Mouse (Mus musculus): ENCODE measurements around the gene Slc6a16.

DNA sequence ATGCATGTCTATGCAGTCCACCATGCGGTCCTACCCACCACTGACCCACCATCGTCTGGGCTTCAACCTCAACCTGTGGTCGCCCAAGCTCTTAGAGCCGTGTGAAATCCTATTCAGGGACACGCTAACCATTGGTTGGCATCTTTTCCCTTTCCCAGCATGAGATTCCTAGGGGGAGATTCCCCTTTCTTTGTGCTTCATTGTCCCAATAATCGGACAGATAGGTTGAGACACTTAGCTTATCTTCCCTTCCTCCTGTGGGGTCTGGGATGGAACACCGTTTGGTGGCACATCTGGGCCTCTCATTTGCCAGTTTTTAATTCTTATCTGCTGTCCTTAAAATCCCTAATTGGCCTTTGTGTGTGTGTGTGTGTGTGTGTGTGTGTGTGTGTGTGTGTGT, 776 bp upstream of the Slc6a16 start:
- TF ChIP-seq CTCF (IDR thresholded peaks at IDR 0.05; ENCODE audit: borderline replicate concordance, insufficient read depth, low read length) (no peak), POLR2A (IDR thresholded peaks at IDR 0.05; ENCODE audit: low read depth, low read length) (no peak)
